Mouse (Mus musculus) CH12F3 (cell line): Measurements from ENCODE around the gene Rprd1b.

Experiments
- in situ Hi-C: fragments of 300-500 bp; cut with MboI; formaldehyde crosslinking; loops from 2 replicates; pipeline ENCODE4 v1.14.3; 2020; ENCODE audit warnings: low sequenced_read_pairs

Gene Rprd1b

GRCm38 (mm10) chr2:158077981-158078380 lies 49.7 kb downstream of the Rprd1b start:
- in situ Hi-C loops = no loop called here

GRCm38 (mm10) chr2:158078971-158079370 lies 50.7 kb downstream of the Rprd1b start:
- in situ Hi-C loops = no loop called here

GRCm38 (mm10) chr2:158079843-158080395 lies 51.6 kb downstream of the Rprd1b start:
- in situ Hi-C loops = no loop called here

- in situ Hi-C loops = no loop called here
Measured at GRCm38 (mm10) chr2:158080622-158081241, 52.4 kb downstream of the Rprd1b start.

GRCm38 (mm10) chr2:158084486-158084885 lies 56.2 kb downstream of the Rprd1b start:
- in situ Hi-C loops = no loop called here

- in situ Hi-C loops = no loop called here
Measured at GRCm38 (mm10) chr2:158090096-158090495, 61.8 kb downstream of the Rprd1b start.

- in situ Hi-C loops = no loop called here
Measured at GRCm38 (mm10) chr2:158093345-158093744, 65.0 kb downstream of the Rprd1b start.

GRCm38 (mm10) chr2:158094300-158094699 lies 66.0 kb downstream of the Rprd1b start:
- in situ Hi-C loops = no loop called here

- in situ Hi-C loops = no loop called here
Measured at GRCm38 (mm10) chr2:158094846-158095245, 66.5 kb downstream of the Rprd1b start.

- in situ Hi-C loops = no loop called here
Measured at GRCm38 (mm10) chr2:158097071-158097470, 68.8 kb downstream of the Rprd1b start.

GRCm38 (mm10) chr2:158098730-158099129 lies 70.4 kb downstream of the Rprd1b start:
- in situ Hi-C loops = no loop called here

- in situ Hi-C loops = no loop called here
Measured at GRCm38 (mm10) chr2:158099537-158099936, 71.2 kb downstream of the Rprd1b start.

GRCm38 (mm10) chr2:158101768-158102167 lies 73.5 kb downstream of the Rprd1b start:
- in situ Hi-C loops = no loop called here

- in situ Hi-C loops = no loop called here
Measured at GRCm38 (mm10) chr2:158104966-158105365, 76.7 kb downstream of the Rprd1b start.

- in situ Hi-C loops = no loop called here
Measured at GRCm38 (mm10) chr2:158105605-158106004, 77.3 kb downstream of the Rprd1b start.

- in situ Hi-C loops = no loop called here
Measured at GRCm38 (mm10) chr2:158106947-158107587, 78.8 kb downstream of the Rprd1b start.

GRCm38 (mm10) chr2:158109516-158109915 lies 81.2 kb downstream of the Rprd1b start:
- in situ Hi-C loops = no loop called here

- in situ Hi-C loops = no loop called here
Measured at GRCm38 (mm10) chr2:158113591-158114257, 85.4 kb downstream of the Rprd1b start.

GRCm38 (mm10) chr2:158114931-158115330 lies 86.6 kb downstream of the Rprd1b start:
- in situ Hi-C loops = no loop called here

GRCm38 (mm10) chr2:158115838-158116453 lies 87.6 kb downstream of the Rprd1b start:
- in situ Hi-C loops = no loop called here

GRCm38 (mm10) chr2:158116653-158117052 lies 88.4 kb downstream of the Rprd1b start:
- in situ Hi-C loops = no loop called here
